Mouse (Mus musculus) thymus, postnatal 14 days (tissue): Measurements from ENCODE around the gene Smc6.

Experiments used
- DNase-seq: peaks from one replicate; pipeline ENCODE4 v3.0.0; 2021

Gene Smc6

DNA sequence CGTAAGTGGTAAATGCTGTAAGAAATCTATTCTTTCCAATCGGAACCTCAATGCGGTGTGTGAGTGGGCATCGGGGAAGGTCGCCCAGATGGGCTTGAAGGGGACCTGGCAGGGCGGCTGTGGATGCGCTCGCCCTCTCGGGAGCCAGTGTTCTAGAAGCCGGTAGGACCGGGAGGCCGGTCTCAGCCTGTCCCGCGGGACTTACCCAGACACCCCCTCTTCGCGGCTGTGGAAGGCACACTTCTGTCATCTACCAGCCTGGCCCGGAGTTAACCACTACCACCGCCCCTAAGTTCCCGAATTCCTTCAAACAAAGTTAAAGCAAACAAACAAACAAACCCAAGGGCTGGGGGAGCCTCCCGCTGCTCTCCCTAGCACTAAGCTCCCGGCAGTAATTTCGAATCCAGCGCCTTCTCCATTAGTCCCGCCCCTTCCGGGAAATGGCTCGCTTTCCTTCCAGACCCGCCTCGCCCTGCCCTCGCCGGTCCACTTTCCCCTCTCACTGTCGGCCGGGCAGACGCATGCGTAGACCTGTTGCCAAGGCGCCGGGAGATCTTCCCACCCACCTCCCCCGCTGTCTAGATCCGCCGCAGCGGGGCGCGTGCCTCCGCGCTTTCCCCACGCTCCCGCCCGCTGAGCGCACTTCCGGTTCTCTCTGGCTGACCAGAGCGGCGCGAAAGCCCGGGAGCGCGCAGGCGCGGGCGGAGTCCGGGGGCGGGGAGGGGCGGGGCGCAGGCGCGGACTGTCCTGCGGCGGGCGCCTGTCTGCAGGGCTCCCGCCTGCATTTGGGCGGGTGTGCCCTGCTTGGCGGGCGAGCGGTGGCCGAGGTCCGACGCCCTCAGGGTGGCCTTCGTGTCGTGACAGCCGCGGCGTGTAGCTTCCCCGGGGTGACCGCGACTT, at the start of gene Smc6, which contains the start of gene Gen1:
Gene Smc6, plus strand, starts transcription at position 505 of the 900 bp plus-strand sequence.
Gene Gen1, minus strand, starts transcription at position 420 of the 900 bp plus-strand sequence.
- DNase-seq: peak; percentile 90

DNA sequence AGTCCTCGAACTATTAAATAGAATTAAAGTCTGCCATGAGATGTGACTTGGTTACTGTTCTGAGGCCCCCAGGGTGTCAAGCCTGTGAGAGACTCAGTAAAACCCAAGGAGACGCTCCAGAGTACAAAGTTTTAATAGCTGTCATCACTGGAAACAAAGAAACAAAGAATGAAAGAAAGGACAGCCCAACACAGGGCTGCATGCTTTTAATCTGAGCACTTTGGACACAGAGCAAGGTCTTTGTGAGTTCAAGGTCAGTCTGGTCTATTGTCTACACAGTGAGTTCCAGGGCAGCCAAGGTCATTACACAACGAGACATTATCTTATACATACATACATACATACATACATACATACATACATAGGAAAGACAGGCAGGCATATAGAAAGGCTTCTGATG, 49.2 kb upstream of the Smc6 start:
- DNase-seq: no peak

DNA sequence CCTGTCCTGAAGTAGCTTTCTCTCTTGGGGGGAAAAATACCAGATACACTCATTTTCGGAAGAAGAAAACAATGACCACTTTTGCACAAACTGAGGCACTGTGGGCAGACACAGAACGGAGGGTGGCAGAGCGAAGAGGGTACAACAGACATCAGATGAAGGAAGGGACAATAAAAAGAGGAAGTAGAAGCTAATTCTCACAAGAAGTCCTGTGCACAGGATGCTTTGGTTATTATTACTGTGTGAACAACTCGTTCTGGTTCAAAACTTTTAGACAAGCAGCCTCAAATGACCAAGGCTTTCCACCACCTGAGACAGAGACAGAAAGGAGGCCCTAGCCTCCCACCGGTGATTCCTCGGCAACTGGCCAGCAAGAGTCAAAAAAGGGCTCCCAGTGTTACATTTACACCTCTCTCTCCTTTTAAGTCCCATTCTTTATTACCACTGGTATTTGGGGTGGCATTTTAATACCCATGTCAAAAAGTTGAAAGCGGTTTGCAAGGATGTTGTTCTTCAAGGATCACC, 47.9 kb upstream of the Smc6 start:
- DNase-seq: no peak

DNA sequence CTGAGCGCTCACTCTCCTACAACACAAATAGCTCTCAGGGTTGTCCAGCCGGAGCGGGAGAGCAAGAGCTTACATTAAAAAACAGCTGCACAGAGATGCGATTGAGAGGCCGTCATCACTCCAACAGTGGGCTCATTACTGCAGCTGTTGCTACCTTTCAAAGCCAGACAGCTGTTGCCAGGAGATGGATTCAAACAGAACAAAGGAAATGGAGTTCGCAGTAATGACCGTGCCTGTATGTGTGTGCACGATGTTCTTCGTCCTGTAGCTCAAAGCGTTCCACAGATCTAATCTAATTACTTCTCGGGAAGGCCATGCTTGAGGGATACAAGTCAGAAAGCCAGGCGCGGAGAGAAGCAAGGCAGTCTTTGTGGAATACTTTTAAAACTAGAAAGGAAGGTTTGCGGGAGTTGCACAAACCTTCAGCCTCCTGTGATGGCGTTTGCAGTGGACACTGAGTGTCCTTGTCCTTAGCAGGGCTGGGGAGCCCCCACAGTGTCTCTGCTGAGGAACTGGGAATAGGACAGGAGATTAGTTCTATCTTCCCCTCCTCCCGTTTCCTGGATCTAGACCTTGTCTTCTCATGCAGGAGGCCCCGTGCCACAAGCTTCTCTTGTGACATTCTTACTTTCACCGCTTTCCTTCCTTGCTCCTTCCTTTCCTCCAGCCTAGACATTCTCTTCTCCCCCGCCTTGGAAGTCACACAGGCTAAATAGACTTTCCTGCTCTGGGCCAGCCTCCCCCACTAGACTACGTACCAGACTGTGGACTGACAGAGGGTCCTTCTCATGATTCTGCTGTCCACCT, 44.0 kb upstream of the Smc6 start:
- no peak for DNase-seq

DNA sequence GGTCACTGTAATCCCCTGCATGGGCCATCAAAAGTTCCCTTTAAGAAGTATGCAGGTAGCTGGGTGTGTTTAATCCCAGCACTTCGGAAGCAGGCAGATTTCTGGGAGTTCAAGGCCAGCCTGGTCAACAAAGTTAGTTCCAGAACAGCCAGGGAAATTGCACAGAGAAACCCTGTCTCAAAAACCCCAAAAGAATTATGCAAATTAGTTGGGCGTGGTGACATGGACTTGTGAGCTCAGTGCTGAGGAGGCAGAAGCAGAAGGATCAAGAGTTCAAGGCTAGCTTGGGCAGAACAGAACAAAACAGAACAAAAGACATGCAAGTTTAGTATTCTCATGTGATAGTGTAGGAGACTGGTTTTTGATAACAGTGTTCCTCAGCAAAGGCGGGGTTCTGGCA, 43.1 kb upstream of the Smc6 start:
- DNase-seq: no peak

DNA sequence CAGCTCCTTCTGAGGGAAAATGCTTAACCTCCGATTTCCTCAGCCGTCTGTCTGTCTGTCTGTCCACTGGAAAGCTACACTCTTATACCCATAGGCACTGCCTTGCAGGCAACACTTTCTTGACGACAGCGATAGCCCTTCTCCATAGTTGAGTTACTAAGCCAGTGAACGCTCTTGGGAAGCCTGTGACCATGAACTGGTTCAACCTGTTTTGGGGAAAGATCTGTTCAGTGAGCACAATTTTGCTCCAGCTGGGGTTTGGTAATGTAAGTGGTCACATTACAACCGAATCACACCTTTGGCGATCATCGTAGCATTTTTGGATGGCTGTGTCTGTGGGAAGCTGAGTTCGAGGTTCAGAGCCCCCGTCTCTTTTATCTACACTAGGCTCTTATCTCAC, 42.6 kb upstream of the Smc6 start:
- no peak for DNase-seq

GRCm38 (mm10) chr12:11224722-11225121, 41.0 kb upstream of the Smc6 start:
- no peak for DNase-seq

GRCm38 (mm10) chr12:11226123-11226522, 39.6 kb upstream of the Smc6 start:
- DNase-seq: no peak

DNA sequence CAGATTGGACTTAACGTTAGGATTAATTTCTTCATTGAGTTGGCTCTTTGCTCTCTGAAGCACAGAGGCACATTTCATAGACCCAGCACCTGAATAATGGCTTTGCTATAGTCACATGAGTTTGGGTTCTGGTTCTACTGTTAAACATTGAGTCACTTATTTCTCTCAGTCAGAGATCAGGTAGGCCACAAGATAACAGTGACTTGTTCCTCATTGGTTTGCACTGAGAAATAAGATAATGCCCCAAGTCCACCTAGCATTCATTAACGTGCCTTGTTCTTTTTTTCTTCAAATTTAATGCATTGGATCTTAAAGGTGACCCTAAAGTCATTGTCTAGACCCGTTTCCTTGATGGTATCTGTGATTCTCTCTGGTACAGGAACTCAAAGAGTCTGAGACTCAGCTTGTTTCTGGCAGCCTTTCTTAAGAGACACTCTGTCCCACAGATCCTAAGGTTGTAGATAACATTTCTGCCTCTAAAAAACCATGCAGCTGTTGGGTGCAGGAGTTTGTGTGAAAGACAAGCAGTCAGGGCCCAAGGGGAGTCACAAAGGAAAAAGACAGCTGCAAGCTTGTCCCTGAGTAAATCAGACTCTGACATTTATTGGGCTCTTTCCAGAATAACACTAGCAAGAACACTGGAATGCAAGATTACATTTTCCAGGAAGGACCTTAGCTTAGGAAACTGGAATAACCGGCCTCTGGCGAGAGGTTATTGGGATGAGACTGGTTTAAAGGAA, 39.0 kb upstream of the Smc6 start:
- no peak for DNase-seq

- peak; percentile 28 for DNase-seq
These were observed 35.4 kb upstream of the Smc6 start for GRCm38 (mm10) chr12:11230267-11230666.

- DNase-seq: no peak
These were observed 29.7 kb upstream of the Smc6 start for GRCm38 (mm10) chr12:11235996-11236395.

GRCm38 (mm10) chr12:11247460-11247859, 18.2 kb upstream of the Smc6 start:
- no peak for DNase-seq

GRCm38 (mm10) chr12:11250322-11250721, 15.4 kb upstream of the Smc6 start:
- no peak for DNase-seq

DNA sequence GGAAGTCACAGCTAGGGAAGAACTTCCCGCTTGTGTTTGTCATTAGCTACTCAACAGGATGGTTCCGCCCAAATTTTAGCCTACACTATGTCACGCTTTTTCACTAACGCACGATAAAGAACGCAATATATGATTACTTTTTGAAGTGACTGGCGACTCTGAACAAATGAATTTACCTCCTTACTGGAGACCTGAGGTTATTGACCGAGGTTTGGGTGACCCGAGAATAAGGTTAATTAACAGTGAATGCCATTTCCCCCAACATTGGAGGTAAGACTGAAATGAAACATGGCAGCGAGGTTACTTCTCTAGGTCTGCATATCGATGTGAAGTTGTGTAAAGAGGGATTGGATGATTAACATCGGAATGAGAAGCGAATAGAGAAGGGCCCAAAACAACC, 791 bp upstream of the Smc6 start:
- no peak for DNase-seq

GRCm38 (mm10) chr12:11266282-11266985, 748 bp downstream of the Smc6 start:
- DNase-seq: no peak

DNA sequence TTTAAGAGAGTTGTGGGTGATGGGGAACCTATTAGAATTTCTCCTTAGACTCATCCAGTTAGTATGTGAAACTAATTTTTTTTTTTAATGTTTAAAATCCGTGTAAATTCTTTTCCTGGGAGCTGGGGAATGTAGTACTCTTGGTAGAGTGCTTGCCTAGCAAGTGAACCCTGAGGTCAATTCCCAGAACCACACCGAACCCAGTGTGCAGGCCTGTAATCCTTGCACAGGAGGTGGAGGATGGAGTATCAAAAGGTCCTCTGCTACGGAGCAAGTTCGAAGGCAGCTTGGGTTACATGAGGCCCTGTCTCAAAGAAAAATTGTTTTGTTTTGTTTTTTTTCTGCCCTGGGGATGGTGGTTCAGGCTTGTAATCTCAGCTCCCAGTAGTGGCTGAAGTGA, 1.3 kb downstream of the Smc6 start:
- DNase-seq: peak; percentile 13

- no peak for DNase-seq
These were observed 6.9 kb downstream of the Smc6 start for GRCm38 (mm10) chr12:11272568-11272967.

DNA sequence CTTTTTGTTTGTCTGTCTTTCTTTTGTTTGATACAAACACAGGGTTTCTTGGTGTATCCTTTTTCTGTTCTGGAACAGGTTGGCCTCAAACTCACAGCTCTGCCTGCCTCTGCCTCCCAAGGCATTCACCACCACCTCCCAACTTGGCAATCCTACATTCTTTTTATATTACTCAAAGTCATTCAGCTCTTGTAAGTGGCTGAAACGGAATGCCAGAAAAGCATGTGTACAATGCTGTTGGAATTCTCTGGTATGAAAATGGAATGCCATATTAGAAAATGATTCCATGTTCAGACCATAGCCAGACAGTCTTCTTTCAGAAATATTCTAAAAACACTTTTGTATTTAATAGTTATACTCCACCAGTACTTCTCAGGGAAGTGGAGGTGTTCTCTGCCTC, 7.5 kb downstream of the Smc6 start:
- DNase-seq: no peak

DNA sequence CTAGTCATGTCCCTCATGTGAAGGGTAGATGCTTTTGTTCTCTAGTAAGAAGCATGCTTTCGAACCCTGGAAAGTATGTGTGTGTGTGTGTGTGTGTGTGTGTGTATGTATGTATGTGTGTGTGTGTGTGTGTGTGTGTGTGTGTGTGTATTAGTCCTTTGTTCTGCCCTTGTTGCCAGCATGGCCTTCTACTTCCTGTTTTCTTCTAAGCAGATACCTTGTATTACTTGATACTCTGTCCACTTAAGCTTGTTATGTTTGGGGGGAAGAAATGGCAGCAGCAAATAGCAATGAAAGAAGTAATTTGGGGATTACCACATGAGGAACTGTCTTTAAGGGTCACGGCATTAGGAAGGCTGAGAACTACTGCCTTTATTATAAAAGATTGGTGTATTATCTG, 10.9 kb downstream of the Smc6 start:
- DNase-seq: no peak

- DNase-seq: no peak
These were observed 11.5 kb downstream of the Smc6 start for GRCm38 (mm10) chr12:11277207-11277606.

DNA sequence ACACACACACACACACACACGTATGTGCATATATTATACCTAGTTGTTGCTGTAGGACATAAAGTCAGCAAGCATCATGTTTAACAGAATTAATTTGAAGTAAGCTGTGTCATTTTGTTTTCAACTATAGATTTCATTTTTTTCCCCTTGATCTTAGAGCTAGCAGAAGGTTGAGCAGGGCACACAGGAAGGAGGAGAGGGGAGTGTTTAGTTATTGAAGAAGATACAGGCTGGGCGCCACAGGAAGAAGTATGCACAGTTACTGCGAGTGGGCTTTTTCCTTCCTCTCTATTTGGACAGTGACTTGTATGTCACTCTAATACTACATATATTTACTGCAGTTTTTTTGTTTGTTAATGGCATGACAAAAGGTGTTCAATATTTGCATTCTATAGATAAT, 14.2 kb downstream of the Smc6 start:
- DNase-seq: no peak

- no peak for DNase-seq
These were observed 15.9 kb downstream of the Smc6 start for GRCm38 (mm10) chr12:11281584-11281983.
